Mouse (Mus musculus) ES-CJ7 (cell line): Measurements from ENCODE around the gene Asb10.

ENCODE experiments used
- DNase-seq: peaks from one replicate; pipeline ENCODE4 v3.0.0; 2011; ENCODE audit warnings: low read depth, low spot score

The Asb10 gene

GRCm38 (mm10) chr5:24540387-24541143 lies at the start of gene Asb10:
TSS of gene Asb10 (minus strand) at chr5:24540978.
- no peak for DNase-seq

DNA sequence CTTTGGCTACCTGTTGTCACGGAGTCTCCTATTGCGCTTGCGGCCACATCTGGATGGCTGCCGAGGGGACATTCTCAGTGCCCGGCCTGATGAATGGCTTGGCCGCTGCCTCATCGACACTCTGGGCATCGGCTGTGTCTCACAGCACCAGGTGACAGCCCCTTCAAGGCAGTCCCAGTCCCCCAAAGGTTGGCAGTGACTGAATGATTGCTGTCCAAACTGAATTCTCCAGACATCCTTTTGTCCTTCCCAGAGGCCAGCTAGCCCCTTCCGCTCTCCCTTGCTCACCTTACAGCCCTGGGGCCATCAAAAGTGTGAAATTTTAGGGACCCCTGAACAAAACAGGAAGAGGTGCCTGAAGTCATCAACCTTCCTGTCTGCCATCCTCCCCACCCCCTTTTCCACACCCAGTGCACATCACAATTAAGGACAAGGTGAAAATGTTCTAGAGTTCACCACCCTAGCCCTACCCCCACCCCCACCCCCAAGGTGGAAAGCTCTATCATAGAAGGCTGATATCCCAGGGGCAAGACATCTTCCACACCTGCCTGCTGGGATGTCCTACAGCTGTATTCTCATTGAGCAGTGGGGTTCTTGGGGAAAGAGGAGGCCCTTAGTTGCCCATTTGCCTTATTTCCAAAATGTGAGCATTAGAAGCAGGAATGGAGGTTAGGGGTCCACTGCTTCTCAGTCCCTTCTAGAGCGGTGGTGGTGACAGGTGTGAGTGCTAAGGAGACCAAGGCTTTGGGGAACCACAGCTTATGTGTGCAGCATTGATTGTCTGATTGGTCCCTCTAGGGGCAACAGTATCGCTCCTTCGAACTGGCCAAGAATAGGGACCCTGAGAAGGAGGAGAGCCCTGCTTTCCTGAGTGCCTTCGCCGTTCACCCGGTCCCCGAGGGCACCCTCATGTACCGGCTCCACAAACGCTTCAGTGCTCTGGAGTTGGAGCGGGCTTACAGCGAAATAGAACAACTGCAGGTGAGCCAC lies 49.0 kb upstream of the Asb10 start:
- no peak for DNase-seq

GRCm38 (mm10) chr5:24587200-24587577 lies 46.4 kb upstream of the Asb10 start:
- DNase-seq, result no peak

DNA sequence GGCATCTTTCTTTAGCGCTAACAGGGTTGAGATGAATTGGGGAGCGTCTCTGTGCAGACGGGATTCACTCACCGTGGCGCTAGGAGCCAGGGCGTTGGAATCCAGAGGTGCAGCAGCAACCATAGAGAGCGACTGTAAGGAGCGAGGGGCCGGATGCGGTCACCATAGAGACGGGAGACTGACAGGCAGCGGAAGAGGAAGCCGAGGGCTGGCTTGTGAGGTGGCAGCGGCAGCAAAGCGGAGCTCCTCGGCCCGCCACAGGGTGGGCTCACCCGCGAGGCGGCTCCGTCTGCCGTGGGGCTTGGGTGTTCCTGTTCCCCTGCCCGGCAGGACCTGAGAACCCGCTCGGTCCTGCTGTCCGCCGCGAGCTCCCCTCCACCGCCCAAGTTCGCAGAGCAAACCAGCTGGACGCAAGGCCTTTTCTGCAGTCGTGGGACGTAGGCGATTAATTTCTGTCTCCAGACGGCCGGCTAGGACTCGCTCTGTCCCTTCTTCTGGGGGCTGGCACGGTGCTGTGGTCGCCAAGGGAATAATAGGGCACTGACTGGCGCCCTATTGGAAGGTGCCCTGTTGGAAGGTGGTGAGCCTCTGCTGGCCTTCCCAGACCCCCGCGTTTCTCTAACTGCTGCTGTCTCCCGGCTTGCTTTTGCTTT lies 45.9 kb upstream of the Asb10 start, which contains the start of gene Chpf2:
Gene Chpf2, plus strand, starts transcription at position 195 of the 653 bp plus-strand sequence.
- DNase-seq, result peak; percentile 92

GRCm38 (mm10) chr5:24586106-24586505 lies 45.3 kb upstream of the Asb10 start:
- DNase-seq, result no peak

- DNase-seq, result no peak
These were observed 37.6 kb upstream of the Asb10 start for GRCm38 (mm10) chr5:24578109-24578963.

GRCm38 (mm10) chr5:24577183-24577929 lies 36.6 kb upstream of the Asb10 start, which contains the start of gene Abcf2:
TSS of gene Abcf2 (minus strand) at chr5:24577467.
- peak; percentile 100 for DNase-seq

DNA sequence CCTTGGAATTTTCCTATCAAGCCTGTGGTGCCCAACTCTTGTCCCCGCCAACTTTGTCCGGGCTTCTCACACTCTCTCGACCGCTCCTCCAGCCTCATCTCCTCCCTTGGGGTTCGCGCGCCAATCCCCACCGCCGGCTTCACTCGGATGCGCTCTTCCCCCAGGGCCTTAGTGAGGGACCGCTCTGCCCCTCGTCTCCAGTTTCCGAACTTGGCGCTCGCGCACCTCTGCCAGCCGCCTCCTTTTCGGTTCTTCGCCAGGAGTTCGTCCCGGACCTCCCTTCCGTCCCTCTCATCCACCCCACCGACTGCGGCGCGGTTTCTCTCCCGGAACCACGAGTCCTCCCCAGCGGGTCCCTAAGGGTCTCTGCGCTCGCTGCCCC lies 36.0 kb upstream of the Asb10 start:
- DNase-seq, result no peak

DNA sequence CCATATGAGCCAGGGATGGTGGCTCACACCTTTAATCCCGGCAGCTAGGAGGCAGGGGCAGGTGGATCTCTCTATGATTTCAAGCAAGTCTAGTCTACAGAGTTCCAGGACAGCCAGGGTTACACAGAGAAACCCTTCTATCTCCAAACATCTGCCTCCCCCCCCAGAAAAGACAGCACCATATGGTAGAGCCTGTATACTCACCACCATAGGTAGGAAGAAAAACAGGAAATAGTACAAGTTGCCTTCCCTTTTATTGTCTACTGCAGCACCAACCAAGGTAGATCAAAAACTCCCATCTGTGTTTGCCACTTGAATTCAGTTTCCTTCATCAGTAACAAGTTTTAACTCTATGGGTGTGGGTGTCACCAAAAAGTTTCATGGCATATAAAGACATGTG lies 35.2 kb upstream of the Asb10 start:
- DNase-seq, result no peak

DNA sequence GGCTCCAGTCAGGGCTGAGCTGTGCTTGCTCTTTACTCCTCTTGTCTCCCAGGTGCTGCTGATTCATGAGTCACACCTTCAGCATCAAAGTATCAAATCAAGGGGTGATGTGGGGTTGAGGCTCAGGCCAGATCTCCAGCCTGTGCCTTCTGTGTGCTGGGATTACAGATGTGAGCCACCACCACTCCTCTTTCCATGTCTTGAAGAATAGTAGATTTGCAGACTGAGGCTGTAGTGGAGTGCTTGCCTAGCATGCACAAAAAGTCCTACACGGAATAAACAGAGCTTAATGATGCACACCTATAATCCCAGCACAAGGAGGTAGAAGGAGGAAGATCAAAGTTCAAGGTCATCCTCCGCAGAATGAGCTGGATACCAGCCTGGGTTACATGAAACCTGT lies 15.9 kb upstream of the Asb10 start, which contains the start of gene 4931409K22Rik:
Gene 4931409K22Rik, minus strand, starts transcription at position 101 of the 400 bp plus-strand sequence.
- no peak for DNase-seq

GRCm38 (mm10) chr5:24555335-24555734 lies 14.6 kb upstream of the Asb10 start:
- peak; percentile 27 for DNase-seq

DNA sequence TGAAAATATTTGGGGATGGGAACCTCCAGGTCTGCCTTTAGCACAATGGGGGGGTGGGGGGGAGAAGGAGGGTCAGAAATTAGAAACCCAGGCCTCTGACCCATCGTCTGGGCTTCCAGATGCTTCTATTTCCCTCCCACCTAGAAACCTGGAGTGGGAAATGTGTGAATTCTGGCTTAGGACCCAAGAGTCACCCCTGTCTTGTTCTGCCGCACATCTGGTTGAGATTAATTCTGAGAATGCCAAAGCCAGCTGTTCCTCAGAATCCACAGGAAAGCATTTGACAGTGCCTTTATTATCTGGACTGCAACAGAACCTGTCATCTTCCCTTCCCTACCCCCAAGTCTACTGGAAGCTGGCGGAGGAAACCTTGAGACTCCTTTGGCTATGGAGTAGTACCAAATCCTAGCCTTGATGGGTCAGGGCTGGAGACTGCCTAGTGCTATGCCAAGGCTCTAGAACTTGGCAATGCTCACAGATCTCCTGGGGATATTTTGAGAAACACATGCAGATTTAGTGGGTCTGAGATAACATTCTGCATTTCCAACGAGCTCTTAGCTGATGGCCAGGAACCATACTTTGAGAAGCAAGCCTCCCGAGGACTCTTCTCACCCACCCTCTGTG lies 13.0 kb upstream of the Asb10 start:
- DNase-seq, result no peak

DNA sequence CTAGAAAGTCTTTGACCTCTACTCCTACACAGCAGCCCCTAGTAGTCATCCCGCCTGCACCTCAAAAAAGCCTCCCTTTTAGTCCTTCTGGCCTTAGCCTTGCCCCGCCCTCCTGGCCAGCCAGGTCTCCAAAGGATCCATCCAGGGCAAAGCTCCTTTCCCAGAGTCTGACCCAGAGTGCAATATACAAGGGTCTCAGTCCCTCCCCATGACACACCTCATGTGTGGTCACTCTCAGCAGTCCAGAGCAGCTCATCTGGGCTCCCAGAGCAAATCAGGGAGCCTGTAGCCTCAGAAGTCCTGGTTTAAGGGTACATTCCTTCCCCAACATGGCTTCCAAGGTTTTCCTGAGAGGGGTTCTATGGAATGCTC lies 10.5 kb upstream of the Asb10 start:
- DNase-seq, result no peak

GRCm38 (mm10) chr5:24550598-24551316 lies 10.0 kb upstream of the Asb10 start:
- no peak for DNase-seq

DNA sequence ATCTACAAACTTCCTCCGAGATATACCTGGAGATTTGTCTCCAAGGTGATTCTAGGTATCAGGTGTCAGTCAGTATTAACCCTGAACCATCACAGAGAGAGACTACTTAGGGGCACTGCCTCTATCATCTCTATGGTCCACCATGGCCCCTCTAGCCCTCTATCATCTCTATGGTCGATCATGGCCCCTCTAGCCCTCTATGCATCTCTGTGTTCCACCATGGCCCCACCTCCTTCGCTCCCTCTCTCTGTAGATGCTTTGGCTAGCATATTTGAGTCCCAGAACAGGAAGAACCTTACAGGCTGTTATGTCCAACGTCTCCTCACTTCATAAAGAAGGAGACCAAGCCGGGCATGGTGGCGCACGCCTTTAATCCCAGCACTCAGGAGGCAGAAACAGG lies 1.9 kb upstream of the Asb10 start:
- peak; percentile 82 for DNase-seq

DNA sequence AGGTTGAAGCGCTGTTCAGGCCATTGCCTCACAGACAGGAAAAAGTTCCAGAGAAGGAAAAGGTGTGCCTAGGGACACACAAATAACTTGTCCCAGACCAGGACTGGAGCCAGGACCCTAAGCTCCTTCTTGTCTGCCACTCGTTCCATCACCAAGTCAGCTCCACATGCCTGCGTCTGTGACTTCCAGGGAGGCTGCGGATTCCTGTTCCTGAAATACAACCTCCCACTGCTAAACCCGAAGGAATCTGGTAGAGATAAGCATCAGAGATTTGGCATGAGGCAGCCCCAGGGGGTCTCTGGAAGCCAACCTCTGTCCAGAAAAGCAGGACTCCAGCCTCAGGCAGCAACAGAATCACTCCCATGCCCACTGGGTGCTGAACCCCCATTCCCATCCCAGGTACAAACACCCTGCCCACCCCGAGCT lies 379 bp upstream of the Asb10 start:
- DNase-seq, result no peak

- DNase-seq, result no peak
These were observed 1.0 kb downstream of the Asb10 start for GRCm38 (mm10) chr5:24539571-24540296.

DNA sequence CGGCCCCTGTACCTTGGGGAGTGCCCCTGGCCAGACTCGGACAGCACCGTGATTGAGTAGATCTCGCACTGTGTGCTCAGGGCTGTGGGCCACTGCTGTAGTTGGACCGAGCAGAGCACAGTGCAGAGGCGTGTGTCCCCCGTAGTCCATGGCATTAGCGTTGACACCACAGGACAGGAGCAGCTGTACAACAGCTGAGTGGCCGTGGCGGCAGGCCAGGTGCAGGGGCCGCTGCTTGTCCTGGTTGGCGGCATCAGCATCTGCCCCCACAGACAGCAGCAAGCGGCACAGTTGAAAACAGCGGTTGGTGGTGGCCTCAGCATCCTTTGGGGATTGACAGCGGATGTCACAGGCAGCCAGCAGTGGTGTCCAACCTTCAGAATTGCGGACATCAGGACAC lies 3.2 kb downstream of the Asb10 start:
- DNase-seq, result no peak
